Mouse (Mus musculus): Measurements from ENCODE around the gene Mfap3l.
"Not testable (repeated sequence)": the region's sequence is repeated elsewhere in the genome, so short reads cannot be mapped to it uniquely, and the experiment has no call there.

Mfap3l gene

DNA sequence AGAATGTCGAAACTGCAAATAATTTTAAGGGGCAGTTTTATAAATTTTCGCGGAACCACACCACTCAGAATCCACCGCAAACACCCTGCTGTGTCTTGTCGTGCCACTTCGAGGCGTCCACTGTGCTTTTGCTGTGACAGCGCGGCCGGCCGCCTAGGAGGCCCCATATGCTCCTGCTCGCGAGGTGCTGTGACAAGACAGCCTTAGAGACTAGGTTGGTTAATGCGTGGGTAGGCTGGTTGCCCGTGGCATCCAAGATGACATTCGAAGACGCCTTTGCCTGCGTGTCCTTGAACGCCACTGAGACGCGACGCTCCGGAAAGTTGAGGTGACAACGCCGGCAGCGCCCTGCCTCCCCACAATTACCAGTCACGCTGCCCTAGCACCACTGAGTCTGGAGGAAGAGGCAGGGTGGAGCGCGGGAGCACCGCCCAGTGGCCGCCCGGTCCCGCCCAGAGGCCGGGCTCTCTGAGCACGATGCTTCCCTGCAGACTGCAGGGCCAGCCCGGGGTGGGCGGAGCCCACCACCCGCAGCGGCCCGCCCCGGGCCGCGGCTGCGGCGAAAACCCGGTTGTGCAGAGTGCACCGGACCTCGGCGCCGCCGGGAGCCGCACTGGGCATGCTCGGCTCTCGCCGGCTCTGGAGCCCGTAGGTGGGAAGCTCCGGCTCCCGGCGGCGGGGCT lies at the start of gene Mfap3l:
Gene Mfap3l (plus strand): TSS at position 578 of the 683 bp plus-strand sequence.
- DNase-seq (ENCODE audit: low spot score in 2 of 2), result peak; percentile 86 to 88

DNA sequence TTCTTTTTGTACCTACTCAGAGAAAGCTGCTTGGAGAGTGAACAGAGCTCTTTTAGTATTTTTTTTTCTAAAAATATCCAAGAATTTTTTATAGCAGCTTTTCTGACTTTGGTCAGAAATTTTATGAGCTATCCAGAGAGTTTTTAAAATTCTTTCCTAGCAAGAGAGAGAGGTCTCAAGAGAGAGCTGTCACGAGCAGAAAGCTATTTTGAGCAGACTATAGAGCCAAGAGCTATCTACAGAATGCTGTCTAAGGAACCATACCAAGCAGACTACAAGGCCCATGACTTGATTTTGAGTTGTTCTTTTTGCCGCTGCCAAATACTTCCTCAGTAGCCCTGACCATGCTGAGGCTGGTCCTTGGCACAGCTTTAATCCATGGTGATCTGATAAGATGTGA lies 49.3 kb upstream of the Mfap3l start:
- DNase-seq (ENCODE audit: low spot score in 2 of 2), result no peak

DNA sequence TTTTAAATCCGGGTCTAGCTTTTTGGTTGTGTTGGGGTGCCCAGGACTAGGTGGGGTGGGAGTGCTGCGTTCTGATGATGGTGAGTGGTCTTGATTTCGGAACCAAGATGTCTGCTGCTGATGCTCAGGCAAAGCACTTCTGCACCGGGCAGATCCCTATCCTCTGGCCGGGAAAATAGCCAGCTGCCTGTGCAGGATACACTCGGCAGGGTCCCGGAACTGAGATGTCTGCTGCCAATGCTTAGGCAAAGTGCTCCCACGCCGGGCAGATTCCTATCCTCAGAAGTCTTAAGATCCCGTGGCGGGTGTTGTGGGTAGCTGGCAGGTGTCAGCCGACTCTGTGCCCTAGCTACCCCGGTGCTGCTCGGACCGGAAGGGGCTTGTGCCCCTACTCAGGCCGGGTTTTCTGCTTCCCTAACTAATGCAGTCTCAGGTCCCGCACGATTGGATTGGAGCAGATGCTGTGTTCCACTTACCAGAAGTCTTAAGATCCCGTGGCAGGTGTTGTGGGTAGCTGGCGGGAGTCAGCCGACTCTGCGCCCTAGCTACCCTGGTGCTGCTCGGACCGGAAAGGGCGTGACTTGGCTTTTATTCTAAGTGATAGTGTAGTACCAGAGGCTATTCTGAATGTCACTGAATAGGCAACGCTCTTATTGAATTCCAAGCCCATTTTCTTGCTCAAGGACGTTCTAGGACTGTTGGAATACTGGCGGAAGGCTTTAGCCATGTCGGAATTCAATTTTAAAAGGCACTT lies 41.1 kb upstream of the Mfap3l start:
- DNase-seq (ENCODE audit: low spot score in 2 of 2), result not testable (repeated sequence)

DNA sequence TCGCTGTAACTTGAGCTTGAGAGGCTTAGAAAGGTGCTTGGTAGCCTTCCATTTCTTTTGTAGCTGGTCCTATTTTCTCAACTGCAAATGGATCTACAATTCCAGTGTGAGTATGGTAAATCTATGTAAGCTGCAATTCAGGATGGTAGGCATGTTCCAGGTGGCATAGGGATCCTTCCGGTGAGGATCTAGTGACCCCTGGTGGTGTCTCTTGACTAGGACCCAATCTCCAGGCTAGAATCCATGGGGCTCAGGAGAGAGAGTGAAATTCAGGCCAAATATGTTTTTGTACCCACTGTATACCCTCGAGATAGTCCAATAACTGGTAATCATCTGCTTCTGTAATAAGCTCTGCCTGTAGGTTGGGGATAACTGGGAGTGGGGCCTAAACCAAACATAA lies 37.9 kb upstream of the Mfap3l start:
- DNase-seq (ENCODE audit: low spot score in 2 of 2), result no peak

DNA sequence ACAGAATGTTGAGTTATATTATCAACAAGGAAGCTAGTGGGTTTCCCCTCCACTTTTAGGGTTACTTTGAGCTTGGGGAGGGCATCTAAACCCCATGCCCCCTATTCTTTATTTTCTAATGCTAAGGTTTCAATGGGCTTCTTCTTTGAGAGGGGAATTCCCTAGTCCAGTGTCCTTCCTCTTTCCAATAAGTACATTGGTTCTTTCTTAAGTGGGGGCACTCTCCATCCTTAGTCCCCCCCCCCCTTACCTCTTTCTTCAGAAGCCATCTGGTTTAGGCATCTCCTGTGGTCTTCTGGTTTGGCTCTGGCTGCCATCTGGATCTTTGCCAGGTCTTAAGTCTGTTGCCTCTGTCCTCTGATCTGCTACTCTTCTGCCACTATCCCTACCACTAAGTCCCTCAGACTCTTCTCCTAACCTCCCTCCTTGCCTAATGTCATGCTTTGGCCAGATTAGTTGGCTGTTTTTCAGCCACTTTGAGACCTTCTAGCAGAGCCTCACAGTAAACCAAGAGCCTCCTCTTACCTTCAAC lies 21.0 kb upstream of the Mfap3l start:
- no peak for DNase-seq (ENCODE audit: low spot score in 2 of 2)

DNA sequence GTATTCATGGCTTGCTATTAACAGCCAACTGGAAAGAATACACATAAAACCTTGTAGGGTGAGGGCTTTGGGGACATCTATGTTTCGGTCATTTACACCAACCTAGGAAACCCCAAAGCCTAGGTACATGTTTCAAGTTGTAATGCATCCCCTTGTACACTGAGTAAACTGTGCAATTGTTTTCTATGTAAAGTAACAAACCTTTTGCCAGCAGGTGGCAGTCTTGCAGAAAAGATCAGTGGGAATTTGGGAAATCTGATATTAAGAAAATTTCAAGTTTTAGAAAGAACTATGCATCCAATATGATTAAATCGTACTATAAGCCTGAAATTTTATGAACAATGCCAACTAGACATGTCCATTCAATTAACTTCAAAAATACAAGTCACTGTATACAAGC lies 15.7 kb upstream of the Mfap3l start:
- DNase-seq (ENCODE audit: low spot score in 2 of 2), result no peak

DNA sequence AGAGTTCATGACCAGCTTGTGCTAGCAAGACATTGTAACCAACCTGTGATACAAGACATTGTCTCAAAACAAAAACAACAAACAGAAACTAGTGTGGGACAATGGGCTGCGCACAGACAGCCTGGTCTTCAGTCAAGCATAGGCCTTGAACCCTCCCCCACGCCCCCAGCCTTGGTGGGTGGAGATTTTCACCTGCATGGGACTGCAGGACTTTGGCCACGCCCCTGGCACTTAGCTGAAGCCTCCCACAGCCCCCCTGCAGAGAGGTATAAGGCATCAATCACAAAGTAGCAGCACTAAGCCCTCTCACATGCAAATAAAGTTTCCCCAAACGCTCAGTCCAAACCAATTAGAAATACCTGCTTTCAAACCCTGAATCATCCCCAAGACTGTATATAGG lies 11.1 kb upstream of the Mfap3l start:
- no peak for DNase-seq (ENCODE audit: low spot score in 2 of 2)

DNA sequence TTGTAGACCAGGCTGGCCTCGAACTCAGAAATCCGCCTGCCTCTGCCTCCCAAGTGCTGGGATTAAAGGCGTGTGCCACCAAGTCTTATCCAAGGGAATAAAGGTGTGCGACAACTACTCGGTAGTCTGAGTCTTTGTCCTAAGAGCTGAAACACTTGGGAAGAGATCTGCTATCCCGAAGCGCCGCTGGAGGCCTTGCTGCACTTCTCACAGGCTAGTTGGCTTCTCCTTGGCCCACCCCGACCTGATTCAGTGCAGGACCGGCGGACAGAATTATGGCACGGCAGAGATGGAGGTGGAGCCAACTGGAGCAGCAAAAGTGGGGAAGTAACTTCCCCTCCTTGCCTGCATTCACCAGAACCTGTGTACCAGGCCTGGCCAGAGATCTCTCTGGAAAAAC lies 10.6 kb upstream of the Mfap3l start:
- DNase-seq (ENCODE audit: low spot score in 2 of 2), result no peak

DNA sequence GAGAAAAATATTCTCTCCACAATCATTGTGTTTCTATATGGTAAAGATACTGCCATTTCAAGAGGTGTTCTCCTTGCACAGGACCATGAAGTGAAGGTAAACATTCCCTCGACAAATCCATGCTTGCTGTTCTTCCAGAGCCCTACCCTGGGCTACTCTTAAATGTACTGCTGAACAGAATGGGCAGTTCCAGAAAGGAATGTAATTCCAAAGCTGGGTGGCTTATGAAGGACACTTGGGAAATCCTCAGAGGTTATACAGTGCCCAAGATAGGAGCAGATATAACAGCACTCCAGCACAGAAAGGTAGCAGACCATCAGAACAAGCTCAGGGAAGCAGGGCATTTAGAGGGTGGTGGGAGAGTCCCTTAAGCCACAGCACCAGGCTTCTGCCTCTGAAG lies 9.2 kb upstream of the Mfap3l start:
- no peak for DNase-seq (ENCODE audit: low spot score in 2 of 2)

DNA sequence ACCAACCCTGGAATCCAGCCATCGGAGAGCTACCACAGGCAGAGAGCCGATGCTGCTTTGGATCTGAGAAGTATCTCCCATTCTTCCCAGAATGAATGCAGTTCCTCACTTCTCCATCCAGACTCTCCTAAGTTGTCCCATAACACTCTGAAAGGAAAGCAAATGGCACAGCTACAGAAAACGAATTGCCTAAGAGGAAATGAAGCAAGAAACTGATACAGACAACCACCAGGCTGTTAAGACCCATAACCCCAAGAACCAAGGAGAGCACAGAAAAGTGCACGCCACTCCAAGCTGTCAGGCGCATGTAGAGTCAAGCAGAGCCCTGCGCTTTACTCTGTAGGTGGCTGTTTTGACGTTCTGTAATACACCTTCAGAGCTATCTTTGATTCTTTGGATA lies 7.9 kb upstream of the Mfap3l start:
- DNase-seq (ENCODE audit: low spot score in 2 of 2), result no peak

DNA sequence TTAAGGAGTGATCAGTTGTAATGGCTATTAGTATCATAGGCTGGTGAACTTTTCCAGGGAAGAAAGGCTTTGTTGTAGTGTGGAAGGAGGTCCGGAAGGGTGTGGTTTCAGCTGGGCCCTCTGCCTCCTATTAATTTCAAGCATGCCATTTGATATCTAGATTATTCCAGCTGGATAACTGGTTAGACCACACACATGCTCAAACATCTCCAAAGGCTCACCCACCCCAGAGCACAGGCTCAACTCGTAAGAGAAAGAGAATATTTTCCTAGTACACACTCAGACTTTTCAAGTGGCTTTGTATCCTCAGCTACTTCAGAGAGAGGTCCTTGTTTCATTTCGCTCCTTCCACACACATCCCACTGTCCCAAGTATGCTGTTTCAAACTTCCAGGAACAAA lies 4.7 kb upstream of the Mfap3l start:
- no peak for DNase-seq (ENCODE audit: low spot score in 2 of 2)

DNA sequence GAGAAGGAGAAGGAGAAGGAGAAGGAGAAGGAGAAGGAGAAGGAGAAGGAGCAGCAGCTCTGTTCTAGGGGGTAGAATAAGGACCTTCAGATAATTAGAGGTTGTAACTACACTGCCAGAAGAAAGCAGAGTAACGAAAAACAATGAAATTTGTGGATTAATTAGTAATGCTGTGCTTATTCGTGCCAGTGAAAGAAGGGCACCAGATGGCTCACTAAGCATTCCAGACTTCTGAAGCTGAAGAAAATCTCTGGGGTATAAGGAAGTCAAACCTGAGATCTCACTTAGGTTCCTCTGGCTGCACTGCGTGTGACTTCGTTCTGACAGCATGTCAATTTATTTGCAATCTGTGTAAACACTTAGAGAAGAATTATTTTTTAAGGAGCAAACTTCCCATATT lies 3.6 kb upstream of the Mfap3l start:
- DNase-seq (ENCODE audit: low spot score in 2 of 2), result no peak

DNA sequence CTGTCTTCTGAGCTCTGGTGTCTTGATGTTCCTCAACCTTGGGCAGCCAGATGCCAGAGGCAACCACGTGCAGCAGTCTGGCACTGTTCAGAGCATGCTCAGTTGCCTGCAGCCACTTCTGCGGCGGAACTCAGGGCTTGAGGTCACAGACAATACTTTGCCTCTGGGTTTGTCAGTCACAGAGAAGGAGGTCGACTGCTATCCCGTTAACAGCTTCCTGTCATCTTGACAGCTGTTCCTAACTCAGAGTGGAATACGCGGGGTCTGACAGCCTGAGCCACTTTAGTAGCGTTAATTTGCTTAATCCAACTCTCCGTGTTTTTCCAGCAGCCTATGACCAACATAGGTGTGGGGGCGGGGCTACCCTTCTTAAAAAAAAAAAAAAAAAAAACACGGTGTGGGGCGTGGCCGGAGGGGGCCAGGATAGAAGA lies 1.1 kb upstream of the Mfap3l start:
- peak in 1 of 2 experiments; percentile 66 for DNase-seq (ENCODE audit: low spot score in 2 of 2)

DNA sequence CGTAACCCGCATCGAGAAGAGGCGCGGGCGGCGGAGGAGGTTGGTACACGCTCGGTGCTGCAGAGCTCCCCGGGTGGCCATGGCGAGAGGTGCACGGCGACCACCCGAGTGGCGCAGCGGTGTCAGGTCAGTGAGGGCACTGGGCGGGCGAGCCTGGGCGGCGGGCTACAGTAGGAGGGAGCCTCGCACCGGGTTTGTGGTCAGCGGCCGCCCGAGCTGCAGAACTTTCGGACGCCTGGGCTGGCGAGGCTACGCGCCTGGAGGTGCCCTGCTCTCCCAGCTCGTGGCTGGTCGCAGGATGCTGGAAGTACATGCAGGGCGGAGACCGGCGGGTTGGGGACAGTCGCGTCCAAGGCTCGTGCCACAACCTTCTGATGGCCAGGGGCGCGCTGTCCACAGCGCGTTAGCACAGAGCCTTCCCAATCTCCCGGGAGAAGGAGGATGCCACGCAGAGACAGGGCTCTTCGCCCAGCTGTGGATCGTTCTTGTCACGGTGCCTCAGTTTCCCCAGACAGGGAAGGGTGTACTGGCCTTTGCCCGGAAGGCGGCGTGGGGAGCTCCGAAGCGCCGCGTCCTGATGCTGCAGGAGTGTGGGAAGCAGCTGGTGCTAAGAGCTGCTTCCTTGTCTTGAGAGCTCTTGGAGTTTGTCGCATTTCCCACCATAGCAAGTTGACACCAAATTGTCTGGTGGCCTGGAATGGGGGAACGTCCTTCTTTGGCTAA lies 467 bp downstream of the Mfap3l start:
- no peak for DNase-seq (ENCODE audit: low spot score in 2 of 2)

DNA sequence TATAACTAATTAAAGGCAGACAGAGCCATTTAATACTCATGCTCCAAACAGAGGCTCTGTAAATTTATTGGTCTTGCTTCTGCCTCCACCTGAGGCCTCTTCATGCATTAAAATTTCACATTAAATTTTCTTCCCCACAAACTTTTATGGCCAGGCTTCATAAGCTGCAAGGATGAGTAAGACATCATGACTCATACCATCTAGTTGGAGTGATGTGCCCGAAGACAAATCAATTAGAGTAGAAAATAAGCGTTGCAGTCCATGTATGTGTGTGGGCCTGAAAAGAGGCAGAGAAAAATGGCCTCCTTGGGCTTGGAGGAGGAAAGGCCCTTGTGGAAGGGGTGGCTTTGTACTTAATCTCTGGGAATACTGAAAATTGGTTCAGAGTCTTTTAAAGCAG lies 2.3 kb downstream of the Mfap3l start:
- no peak for DNase-seq (ENCODE audit: low spot score in 2 of 2)

DNA sequence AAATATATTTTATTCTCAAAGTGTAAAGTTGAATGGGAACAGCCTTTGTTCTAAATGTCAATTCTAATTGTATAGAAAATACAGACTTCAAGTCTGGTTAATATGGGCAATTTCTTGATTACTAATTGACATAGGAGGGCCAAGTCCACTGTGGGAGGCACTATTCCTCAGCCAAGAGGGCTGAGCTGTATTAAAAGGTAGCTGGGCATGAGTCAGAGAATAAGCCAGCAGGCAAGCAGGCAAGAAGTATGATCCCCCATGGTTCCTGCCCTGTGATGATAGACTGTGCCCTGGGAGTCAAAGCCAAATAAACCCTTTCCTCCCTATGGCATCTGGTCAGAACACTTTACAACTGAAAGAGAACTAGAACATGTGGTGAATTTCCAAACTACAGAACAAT lies 3.2 kb downstream of the Mfap3l start:
- no peak for DNase-seq (ENCODE audit: low spot score in 2 of 2)

DNA sequence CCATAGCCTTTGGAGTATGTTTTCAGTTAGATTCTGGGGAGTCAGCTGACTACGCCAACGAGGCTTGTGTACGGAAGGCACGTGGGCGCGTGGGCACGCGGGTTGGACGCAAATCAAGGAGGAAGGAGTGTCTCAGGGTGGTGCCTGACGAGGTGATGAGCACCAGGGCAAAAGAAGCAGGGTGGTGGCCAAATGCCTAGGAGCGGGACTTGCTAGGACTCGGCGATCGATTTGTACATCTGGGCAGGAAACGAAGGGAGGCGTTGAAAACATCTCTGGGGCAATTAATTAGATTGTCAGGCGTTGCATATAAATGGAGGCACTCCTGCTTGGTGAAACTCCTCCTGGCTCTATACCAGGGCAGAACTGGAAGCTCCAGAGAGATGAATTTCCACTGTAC lies 7.4 kb downstream of the Mfap3l start:
- no peak for DNase-seq (ENCODE audit: low spot score in 2 of 2)

DNA sequence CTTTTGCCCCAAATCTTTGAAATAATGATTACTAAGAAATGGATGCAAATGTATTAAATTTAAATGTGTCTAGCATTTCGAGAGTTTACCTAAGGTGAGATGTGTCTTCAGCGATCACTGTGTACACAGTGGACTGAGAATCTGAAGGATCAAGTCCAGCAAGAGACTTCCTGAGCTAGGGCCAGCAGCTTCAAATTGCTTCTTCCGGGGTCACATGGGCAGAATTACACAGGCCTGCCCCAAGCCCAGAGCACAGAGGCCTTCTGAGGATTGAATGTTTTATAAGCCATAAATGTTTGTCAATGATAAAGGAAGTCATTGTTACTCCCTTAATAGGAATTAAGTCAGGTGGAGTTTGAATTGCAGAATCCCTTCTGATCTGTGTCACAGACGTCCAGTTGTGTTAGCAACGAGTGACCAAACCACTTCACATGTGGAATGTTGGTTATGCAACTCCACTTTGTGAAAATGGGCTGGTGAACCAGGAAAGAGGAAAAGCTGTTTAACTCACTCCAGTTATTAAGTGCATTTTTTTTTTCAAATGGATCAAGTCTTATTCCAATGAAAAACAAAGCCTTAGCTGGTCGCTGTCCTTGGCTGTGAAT lies 10.9 kb downstream of the Mfap3l start:
- DNase-seq (ENCODE audit: low spot score in 2 of 2), result no peak

DNA sequence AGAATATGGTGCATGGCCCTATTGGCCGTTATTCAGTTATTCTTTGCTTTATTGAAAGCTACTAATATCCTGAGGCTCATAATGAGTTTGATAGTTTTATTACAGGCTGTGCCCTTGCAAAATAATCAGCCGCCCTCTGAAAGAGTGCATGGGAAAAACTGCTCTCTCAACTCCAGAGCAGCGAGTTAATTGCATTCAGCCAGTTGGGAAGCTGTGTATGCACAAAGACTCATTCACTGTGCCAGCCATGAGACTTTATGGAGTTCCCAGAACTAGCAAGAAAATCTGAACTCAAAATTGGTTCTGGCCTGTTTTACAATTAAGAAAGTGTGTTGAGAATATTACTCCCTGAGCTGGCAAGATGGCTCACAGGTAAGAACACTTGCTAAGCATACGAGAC lies 12.5 kb downstream of the Mfap3l start:
- DNase-seq (ENCODE audit: low spot score in 2 of 2), result no peak

DNA sequence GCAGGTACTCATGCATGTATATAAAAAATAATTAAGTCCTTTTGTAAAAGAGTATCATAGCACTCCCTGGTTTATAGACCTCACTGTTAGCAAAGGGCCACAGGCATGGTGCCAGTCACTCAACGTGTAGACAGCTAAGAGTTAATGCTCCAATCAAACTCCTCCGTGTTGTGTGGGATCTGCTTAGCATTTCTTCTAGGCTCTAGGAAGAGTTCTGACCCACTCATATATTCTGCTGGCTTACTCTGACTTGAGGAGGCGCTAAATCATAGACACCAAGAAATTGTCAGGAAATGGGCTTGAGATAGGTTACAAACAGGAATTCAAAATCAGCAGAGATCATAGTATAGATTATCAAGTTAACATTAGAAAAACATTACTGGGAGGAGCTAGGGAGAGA lies 13.3 kb downstream of the Mfap3l start:
- DNase-seq (ENCODE audit: low spot score in 2 of 2), result no peak

DNA sequence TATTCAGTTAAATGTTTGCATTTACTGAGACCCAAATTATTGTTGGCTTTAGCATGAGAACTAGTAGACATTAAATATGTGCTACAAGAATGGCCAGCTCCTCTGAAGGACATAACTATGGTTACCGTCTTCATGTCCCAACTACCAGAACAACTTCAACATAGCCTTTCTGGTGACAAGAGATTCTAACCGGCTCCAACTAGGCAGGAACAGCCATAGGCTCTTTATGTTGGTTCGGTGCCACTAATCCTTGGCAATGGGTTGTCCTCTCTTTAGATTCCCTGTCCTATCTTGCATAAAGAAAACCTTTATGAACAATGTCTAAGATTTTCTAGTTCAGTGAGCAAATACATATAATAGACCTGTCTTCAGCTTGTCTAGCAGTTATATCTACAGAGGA lies 14.7 kb downstream of the Mfap3l start:
- DNase-seq (ENCODE audit: low spot score in 2 of 2), result no peak

DNA sequence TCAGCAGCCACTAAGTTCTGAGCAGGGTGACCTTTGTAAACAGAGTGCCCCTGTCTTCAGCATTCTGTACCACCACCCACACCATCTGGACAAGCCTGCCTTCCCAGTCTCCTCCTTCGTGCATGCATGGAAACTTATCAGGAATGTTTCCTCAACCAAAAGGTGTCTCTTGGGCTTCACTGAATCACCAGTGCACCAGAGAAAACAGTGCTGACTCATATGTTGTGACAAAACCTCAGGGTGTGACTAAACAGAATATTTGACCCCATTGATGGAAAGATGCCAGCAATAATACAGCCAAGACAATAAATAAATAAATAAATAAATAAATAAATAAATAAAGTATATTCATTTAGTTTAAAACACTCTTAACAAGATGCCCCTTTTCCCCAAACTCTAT lies 16.5 kb downstream of the Mfap3l start:
- no peak for DNase-seq (ENCODE audit: low spot score in 2 of 2)
